Mouse (Mus musculus) CH12.LX (cell line): ENCODE measurements at regions not wholly inside any gene's neighbourhood (a gene's known extent, or its start where the extent isn't known, plus 50 kb on each side); places are given as distances from the start of the nearest gene placed in this dataset.

Source experiments
- DNase-seq: peaks from one replicate; pipeline ENCODE4 v3.0.0-alpha.2; 2013; ENCODE audit errors: extremely low read depth
- H3K27ac ChIP-seq: 2 replicates; pipeline ENCODE4 v1.5.1; 2012; ENCODE audit warnings: low read depth, mild to moderate bottlenecking, control low read depth, moderate library complexity; ENCODE audit not compliant: insufficient read depth
- H3K27me3 ChIP-seq: replicated peaks from 2 replicates; pipeline ENCODE3; 2012; ENCODE audit warnings: inconsistent platforms
- H3K36me3 ChIP-seq, 2 experiments: replicated peaks in 1 of 2; 2 replicates each; pipeline versions ENCODE3 to v1.6.1; 2012; ENCODE audit warnings: inconsistent platforms in 1 of 2, low read length in 1 of 2, mild to moderate bottlenecking in 1 of 2, mixed read lengths in 1 of 2, moderate library complexity in 1 of 2; ENCODE audit not compliant: control insufficient read depth in 1 of 2, insufficient read depth in 1 of 2
- H3K4me1 ChIP-seq, 2 experiments: 2 replicates each; pipeline ENCODE4 v1.6.1; 2012; ENCODE audit warnings: inconsistent platforms in 1 of 2, moderate library complexity in 1 of 2; ENCODE audit not compliant: insufficient read depth in 2 of 2, control insufficient read depth in 1 of 2
- H3K4me2 ChIP-seq: 2 replicates; pipeline ENCODE4 v1.6.1; 2012; ENCODE audit warnings: low read depth, mild to moderate bottlenecking, control low read depth; ENCODE audit not compliant: poor library complexity, insufficient read depth, severe bottlenecking
- H3K4me3 ChIP-seq, 3 experiments: fragments of 150-350 bp in 1 of 3; sonication (generic) in 1 of 3; replicated peaks in 1 of 3; 2 replicates each; pipeline versions ENCODE3 to v1.5.1; 2011 to 2012; ENCODE audit warnings: low read depth in 2 of 3, low read length in 2 of 3, mild to moderate bottlenecking in 2 of 3, moderate library complexity in 2 of 3, control low read depth in 1 of 3, improper control_type of control experiment in 1 of 3, inconsistent platforms in 1 of 3, mixed read lengths in 1 of 3; ENCODE audit not compliant: poor library complexity in 1 of 3
- H3K79me2 ChIP-seq: replicated peaks from 2 replicates; pipeline ENCODE4 v1.6.1; 2012; ENCODE audit warnings: mild to moderate bottlenecking, moderate library complexity; ENCODE audit not compliant: control insufficient read depth, poor library complexity, insufficient read depth, severe bottlenecking; ENCODE audit errors: extremely low read depth
- H3K9ac ChIP-seq: 2 replicates; pipeline ENCODE4 v1.6.1; 2012; ENCODE audit warnings: low read depth, mild to moderate bottlenecking, control low read depth, moderate library complexity; ENCODE audit not compliant: insufficient read depth
- H3K9me3 ChIP-seq: replicated peaks from 2 replicates; pipeline ENCODE3; 2012; ENCODE audit warnings: low read length, inconsistent platforms, mixed read lengths
- BHLHE40 ChIP-seq: IDR thresholded peaks from 2 replicates; pipeline ENCODE4 v1.6.1; 2011; ENCODE audit warnings: mild to moderate bottlenecking, low read depth, low read length, improper control_type of control experiment
- CHD2 ChIP-seq: IDR thresholded peaks from 2 replicates; pipeline ENCODE4 v1.6.1; 2011; ENCODE audit warnings: low read length, improper control_type of control experiment
- ELF1 ChIP-seq: IDR thresholded peaks from 2 replicates; pipeline ENCODE4 v1.6.1; 2014; ENCODE audit warnings: low read depth, mild to moderate bottlenecking, inconsistent platforms, low read length, improper control_type of control experiment
- EP300 ChIP-seq: IDR thresholded peaks from 2 replicates; pipeline ENCODE4 v1.6.1; 2011; ENCODE audit warnings: low read length, improper control_type of control experiment
- GABPA ChIP-seq: IDR thresholded peaks from 2 replicates; pipeline ENCODE4 v1.6.1; 2012; ENCODE audit warnings: low read depth, low read length, improper control_type of control experiment, inconsistent platforms; ENCODE audit not compliant: insufficient replicate concordance
- HCFC1 ChIP-seq: IDR thresholded peaks from 2 replicates; pipeline ENCODE4 v1.6.1; 2012; ENCODE audit warnings: low read depth, mild to moderate bottlenecking, inconsistent platforms, low read length, improper control_type of control experiment
- IRF4 ChIP-seq: IDR thresholded peaks from 2 replicates; pipeline ENCODE4 v1.6.1; 2014; ENCODE audit warnings: low read depth, mild to moderate bottlenecking, inconsistent platforms, low read length, improper control_type of control experiment
- JUN ChIP-seq: IDR thresholded peaks from 2 replicates; pipeline ENCODE4 v1.6.1; 2011; ENCODE audit warnings: low read depth, mild to moderate bottlenecking, low read length, improper control_type of control experiment, moderate library complexity; ENCODE audit not compliant: insufficient read depth
- KAT2A ChIP-seq: IDR thresholded peaks from 2 replicates; pipeline ENCODE4 v1.6.1; 2012; ENCODE audit warnings: low read length, improper control_type of control experiment, inconsistent platforms; ENCODE audit not compliant: insufficient replicate concordance
- MEF2A ChIP-seq: IDR thresholded peaks from 2 replicates; pipeline ENCODE4 v1.6.1; 2014; ENCODE audit warnings: low read depth, mild to moderate bottlenecking, inconsistent platforms, low read length, improper control_type of control experiment, borderline replicate concordance
- MXI1 ChIP-seq: IDR thresholded peaks from 2 replicates; pipeline ENCODE4 v1.6.1; 2011; ENCODE audit warnings: mild to moderate bottlenecking, low read depth, low read length, improper control_type of control experiment
- PAX5 ChIP-seq: IDR thresholded peaks from 2 replicates; pipeline ENCODE4 v1.6.1; 2012; ENCODE audit warnings: low read length, inconsistent platforms, mixed read lengths
- POLR2A ChIP-seq: IDR thresholded peaks from 2 replicates; pipeline ENCODE4 v1.6.1; 2011; ENCODE audit warnings: low read depth, mild to moderate bottlenecking, improper control_type of control experiment, low read length
- POLR2AphosphoS2 ChIP-seq: IDR thresholded peaks from 2 replicates; pipeline ENCODE4 v1.6.1; 2011; ENCODE audit warnings: low read depth, low read length, improper control_type of control experiment
- UBTF ChIP-seq: IDR thresholded peaks from 2 replicates; pipeline ENCODE4 v1.6.1; 2012; ENCODE audit warnings: low read depth, mild to moderate bottlenecking, inconsistent platforms, low read length, improper control_type of control experiment, moderate library complexity
- USF1 ChIP-seq: IDR thresholded peaks from 2 replicates; pipeline ENCODE4 v1.6.1; 2014; ENCODE audit warnings: low read depth, mild to moderate bottlenecking, inconsistent platforms, low read length, improper control_type of control experiment
- USF2 ChIP-seq: conservative IDR thresholded peaks from 2 replicates; pipeline ENCODE4 v1.6.1; 2011; ENCODE audit warnings: low read depth, low read length, improper control_type of control experiment
- ZC3H11A ChIP-seq: IDR thresholded peaks from 2 replicates; pipeline ENCODE4 v1.6.1; 2012; ENCODE audit warnings: low read depth, mild to moderate bottlenecking, inconsistent platforms, low read length, improper control_type of control experiment
- dilution Hi-C: fragments of 300-500 bp; cut with MboI; formaldehyde crosslinking; loops from 2 replicates; pipeline ENCODE4 v1.14.3; 2020; ENCODE audit warnings: low sequenced_read_pairs; ENCODE audit not compliant: extremely low pct_unique_long_range_greater_than_20kb, extremely low pct_ligation_motif_present
- in situ Hi-C: fragments of 300-500 bp; cut with MboI; formaldehyde crosslinking; loops from 3 replicates; pipeline ENCODE4 v1.14.3; 2019; ENCODE audit warnings: low sequenced_read_pairs, low pct_ligation_motif_present, low pct_unique_long_range_greater_than_20kb, mixed read lengths

GRCm38 (mm10) chr6:103268984-103269383 lies 241.4 kb upstream of the Chl1 start:
- H3K79me2 ChIP-seq = no peaks in the 10 kb centered on the region
- TF ChIP-seq ELF1 = no peak
- TF ChIP-seq, all 38 proteins: peak for 0
- DNase-seq = no peak
- no peaks in the 10 kb centered on the region for H3K36me3 ChIP-seq
- no peaks in the 10 kb centered on the region for H3K4me1 ChIP-seq
- H3K9ac ChIP-seq = no peak overlapping the region
- no peak overlapping the region for H3K4me3 ChIP-seq
- H3K27ac ChIP-seq = no peak overlapping the region
- no peaks in the 10 kb centered on the region for H3K27me3 ChIP-seq
- in situ Hi-C loops (no loop called here), dilution Hi-C loops (no loop called here)
- H3K4me2 ChIP-seq = no peak overlapping the region
- peaks cover 38% of the 10 kb centered on the region for H3K9me3 ChIP-seq

GRCm38 (mm10) chr6:103272216-103272615 lies 238.2 kb upstream of the Chl1 start:
- H3K4me2 ChIP-seq = no peak overlapping the region
- H3K9me3 ChIP-seq = peaks cover 37% of the 10 kb centered on the region
- no peak overlapping the region for H3K9ac ChIP-seq
- no peaks in the 10 kb centered on the region for H3K79me2 ChIP-seq
- DNase-seq = no peak
- dilution Hi-C loops (no loop called here), in situ Hi-C loops (no loop called here)
- H3K4me1 ChIP-seq = no peaks in the 10 kb centered on the region
- no peak overlapping the region for H3K27ac ChIP-seq
- TF ChIP-seq UBTF = no peak
- no peak overlapping the region for H3K4me3 ChIP-seq
- no peaks in the 10 kb centered on the region for H3K36me3 ChIP-seq
- H3K27me3 ChIP-seq = no peaks in the 10 kb centered on the region

- dilution Hi-C loops = no loop called here
- no peak overlapping the region for H3K4me3 ChIP-seq
- in situ Hi-C loops = no loop called here
- no peaks in the 10 kb centered on the region for H3K27me3 ChIP-seq
- no peak overlapping the region for H3K27ac ChIP-seq
- no peak for DNase-seq
- peaks cover 33% of the 10 kb centered on the region for H3K9me3 ChIP-seq
- no peak overlapping the region for H3K4me2 ChIP-seq
- H3K36me3 ChIP-seq = no peaks in the 10 kb centered on the region
- no peak overlapping the region for H3K9ac ChIP-seq
- no peaks in the 10 kb centered on the region for H3K79me2 ChIP-seq
- no peak for TF ChIP-seq IRF4
- no peak for TF ChIP-seq USF2
- TF ChIP-seq USF1 = no peak
- TF ChIP-seq MEF2A = no peak
- no peak for TF ChIP-seq UBTF
- TF ChIP-seq HCFC1 = no peak
- TF ChIP-seq GABPA = no peak
- TF ChIP-seq CHD2 = no peak
- no peak for TF ChIP-seq BHLHE40
- no peak for TF ChIP-seq POLR2A
- TF ChIP-seq JUN = no peak
- no peak for TF ChIP-seq ZC3H11A
- no peak for TF ChIP-seq EP300
- TF ChIP-seq POLR2AphosphoS2 = no peak
- TF ChIP-seq MXI1 = no peak
- TF ChIP-seq PAX5 = no peak
- no peak for TF ChIP-seq KAT2A
- H3K4me1 ChIP-seq = no peaks in the 10 kb centered on the region
Measured at GRCm38 (mm10) chr6:103275071-103275470, 235.3 kb upstream of the Chl1 start.
